Mouse (Mus musculus) layer of hippocampus, adult 9-10 months (tissue): ENCODE results near the gene Brsk2.
A peak's percentile ranks its signal among the peaks of the same experiment; 100 is the strongest.
"Not testable (repeated sequence)": the region's sequence is repeated elsewhere in the genome, so short reads cannot be mapped to it uniquely, and the experiment has no call there.

Experiments
- DNase-seq: peaks from one replicate; pipeline ENCODE4 v3.0.0; 2022; ENCODE audit warnings: low spot score

Gene Brsk2

GRCm38 (mm10) chr7:141948906-141949798 is at the start of gene Brsk2:
Gene Brsk2 (plus strand): TSS chr7:141949751.
- DNase-seq: peak; percentile 88

GRCm38 (mm10) chr7:141901825-141902224 is 47.7 kb upstream of the Brsk2 start:
- DNase-seq: no peak

GRCm38 (mm10) chr7:141902269-141902729 is 47.3 kb upstream of the Brsk2 start:
- DNase-seq: peak; percentile 96

- no peak for DNase-seq
Measured at GRCm38 (mm10) chr7:141902791-141903190, 46.8 kb upstream of the Brsk2 start.

- DNase-seq: peak; percentile 36
Measured at GRCm38 (mm10) chr7:141908591-141908990, 41.0 kb upstream of the Brsk2 start.

- DNase-seq: no peak
Measured at GRCm38 (mm10) chr7:141911305-141911704, 38.2 kb upstream of the Brsk2 start.

GRCm38 (mm10) chr7:141918407-141918806 is 31.1 kb upstream of the Brsk2 start, which contains the start of gene Tollip:
Gene Tollip (minus strand): TSS chr7:141918507.
- DNase-seq: no peak

- not testable (repeated sequence) for DNase-seq
Measured at GRCm38 (mm10) chr7:141924121-141924520, 25.4 kb upstream of the Brsk2 start.

- no peak for DNase-seq
Measured at GRCm38 (mm10) chr7:141924917-141925316, 24.6 kb upstream of the Brsk2 start.

- DNase-seq: no peak
Measured at GRCm38 (mm10) chr7:141928642-141929041, 20.9 kb upstream of the Brsk2 start.

- no peak for DNase-seq
Measured at GRCm38 (mm10) chr7:141934128-141934898, 15.2 kb upstream of the Brsk2 start.

- no peak for DNase-seq
Measured at GRCm38 (mm10) chr7:141934951-141935350, 14.6 kb upstream of the Brsk2 start.

GRCm38 (mm10) chr7:141943444-141943843 is 6.1 kb upstream of the Brsk2 start:
- no peak for DNase-seq

GRCm38 (mm10) chr7:141945927-141946326 is 3.6 kb upstream of the Brsk2 start:
- DNase-seq: peak; percentile 76

- DNase-seq: no peak
Measured at GRCm38 (mm10) chr7:141947512-141947911, 2.0 kb upstream of the Brsk2 start.

- DNase-seq: no peak
Measured at GRCm38 (mm10) chr7:141948045-141948444, 1.5 kb upstream of the Brsk2 start.

GRCm38 (mm10) chr7:141949799-141950103 is 200 bp downstream of the Brsk2 start:
- DNase-seq: no peak

- DNase-seq: no peak
Measured at GRCm38 (mm10) chr7:141950104-141951013, 808 bp downstream of the Brsk2 start.

GRCm38 (mm10) chr7:141951821-141952220 is 2.3 kb downstream of the Brsk2 start:
- DNase-seq: no peak

- no peak for DNase-seq
Measured at GRCm38 (mm10) chr7:141952920-141953319, 3.4 kb downstream of the Brsk2 start.

- no peak for DNase-seq
Measured at GRCm38 (mm10) chr7:141953616-141954015, 4.1 kb downstream of the Brsk2 start.
